Mouse (Mus musculus) olfactory bulb, adult 2 months (tissue): ENCODE results near the gene Cacng7.

Source experiments
- CTCF ChIP-seq: fragments of 200-500 bp; IDR thresholded peaks from 2 replicates; pipeline ENCODE4 v1.5.1; 2012; ENCODE audit warnings: low read depth, mild to moderate bottlenecking, low read length, moderate library complexity; ENCODE audit not compliant: insufficient read depth
- POLR2A ChIP-seq: fragments of 200-500 bp; IDR thresholded peaks from 2 replicates; pipeline ENCODE4 v1.6.1; 2012; ENCODE audit warnings: mild to moderate bottlenecking, low read depth, low read length, moderate library complexity; ENCODE audit not compliant: insufficient read depth

GRCm38 (mm10) chr7:3317704-3318103 lies 15.1 kb upstream of the Cacng7 start:
- TF ChIP-seq POLR2A (no peak), CTCF (no peak)
